12 mouse cellular contexts compared by ENCODE assay signal in genomic region chr12:118296236-118296635, GRCm38 (mm10). TPM values are rescaled to one million over a fixed set of nuclear protein-coding genes. Genes with fewer than 3 reads are reported as not detected.
DNase-seq lines count a peak whose midpoint lies in the region; ATAC-seq lines count a peak whose summit lies in the region.
"Had no signal": no experiment of that assay in that cellular context is flagged by ENCODE, and none has a peak within 500 bp of the region (broad histone marks: within the 10 kb centered on the region; RNA-seq: fewer than 3 reads in every experiment).

No protein-coding gene starts in this region.

- H3K36me3 ChIP-seq in hindbrain, embryonic 12.5 days: no peaks in the 10 kb centered on the region
- peaks cover 43% of the 10 kb centered on the region for H3K36me3 ChIP-seq in hindbrain, embryonic 10.5 days
- H3K36me3 ChIP-seq in kidney, embryonic 16.5 days (ENCODE audit: insufficient read depth, low read length): no peaks in the 10 kb centered on the region; the same call in 1 of the 2 replicates

- no peak overlapping the region for H3K4me3 ChIP-seq in hindbrain, embryonic 12.5 days
- no peak overlapping the region for H3K4me3 ChIP-seq in hindbrain, embryonic 10.5 days
- H3K4me3 ChIP-seq in kidney, embryonic 16.5 days (ENCODE audit: low read length): no peak overlapping the region

- H3K4me2 ChIP-seq in hindbrain, embryonic 12.5 days (replicated peaks): peak overlapping the region; percentile 8; the same call in 1 of the 2 replicates
- no peak overlapping the region for H3K4me2 ChIP-seq in kidney, embryonic 16.5 days (replicated peaks; ENCODE audit: low read depth, low read length)

- H3K9me3 ChIP-seq in hindbrain, embryonic 12.5 days (replicated peaks): no peaks in the 10 kb centered on the region
- H3K9me3 ChIP-seq in hindbrain, embryonic 10.5 days: no peaks in the 10 kb centered on the region
- H3K9me3 ChIP-seq in kidney, embryonic 16.5 days (ENCODE audit: low read length): no peaks in the 10 kb centered on the region

- 93% methylated on average over 2 of the region's 2 CpGs for WGBS in hindbrain, embryonic 12.5 days
- 94% methylated on average over 2 of the region's 2 CpGs for WGBS in hindbrain, embryonic 10.5 days
- WGBS in kidney, embryonic 16.5 days: 93% methylated on average over 2 of the region's 2 CpGs

- no peak for DNase-seq in hindbrain, embryonic 10.5 days (ENCODE audit: low spot score)
- DNase-seq in A20 (ENCODE audit: low read depth, low spot score): peak; percentile 69
- DNase-seq in Muller cell, postnatal 12 days (ENCODE audit: inconsistent ontology term): no peak
- DNase-seq in left cerebral cortex, postnatal 25 days (ENCODE audit: low spot score in 2 of 2): no peak
- DNase-seq: adrenal gland, adult 2 months; cerebellum, adult 11-12 months; kidney, adult 11 months; retina, postnatal 1 day had no signal

- no peak overlapping the region for H3K9ac ChIP-seq in hindbrain, embryonic 12.5 days
- no peak overlapping the region for H3K9ac ChIP-seq in kidney, embryonic 16.5 days (replicated peaks; ENCODE audit: low read length)

- H3K4me1 ChIP-seq in hindbrain, embryonic 12.5 days: peaks cover 26% of the 10 kb centered on the region
- peaks cover 42% of the 10 kb centered on the region for H3K4me1 ChIP-seq in hindbrain, embryonic 10.5 days (replicated peaks)
- peaks cover 13% of the 10 kb centered on the region for H3K4me1 ChIP-seq in kidney, embryonic 16.5 days (ENCODE audit: insufficient read depth, low read length)

- H3K27me3 ChIP-seq in hindbrain, embryonic 12.5 days: no peaks in the 10 kb centered on the region
- H3K27me3 ChIP-seq in hindbrain, embryonic 10.5 days (ENCODE audit: insufficient read depth, poor library complexity, severe bottlenecking): no peaks in the 10 kb centered on the region
- no peaks in the 10 kb centered on the region for H3K27me3 ChIP-seq in kidney, embryonic 16.5 days (ENCODE audit: insufficient read depth, low read length)

- ATAC-seq in hindbrain, embryonic 12.5 days (ENCODE audit: low FRiP score): no peak
- peak; percentile 23; the same call in 1 of the 2 replicates for ATAC-seq in common myeloid progenitor, adult 5-6 weeks (replicated peaks; ENCODE audit: low read depth, poor library complexity, severe bottlenecking)
- ATAC-seq in megakaryocyte, adult 5-6 weeks (ENCODE audit: poor library complexity, severe bottlenecking): peak; percentile 44
- no peak for ATAC-seq in kidney, embryonic 16.5 days (ENCODE audit: low FRiP score, low TSS enrichment)

- H3K27ac ChIP-seq in hindbrain, embryonic 12.5 days: no peak overlapping the region
- H3K27ac ChIP-seq in hindbrain, embryonic 10.5 days: no peak overlapping the region
- H3K27ac ChIP-seq in kidney, embryonic 16.5 days (ENCODE audit: low read length): no peak overlapping the region

- intact Hi-C loops in left cerebral cortex, postnatal 25 days (cut with DNase I): no loop called here

RNA-seq across cellular contexts. Expression of gene Sp4, which starts 5.0 kb away (rescaled TPM):
- polyA plus RNA-seq in hindbrain, embryonic 12.5 days (2016; fragmentation: Nextera tagmentation; extraction: Ambion mirVana): 20.1 and 22.4 TPM in 2 replicates
- 10.8 TPM in 2 replicates for polyA plus RNA-seq in hindbrain, embryonic 10.5 days (2016; fragmentation: Nextera tagmentation; extraction: Ambion mirVana)
- total RNA-seq in common myeloid progenitor, adult 5-6 weeks (2017): 20.9 and 22.5 TPM in 2 replicates
- total RNA-seq in megakaryocyte, adult 5-6 weeks (2015): 17.3 and 18.9 TPM in 2 replicates
- total RNA-seq in megakaryocyte, adult 5-6 weeks (2017): 13.7 and 16.7 TPM in 2 replicates
- total RNA-seq in left cerebral cortex, postnatal 25 days (2021): 10 to 100 TPM; 29.6 to 31.2 TPM
- polyA plus RNA-seq in kidney, embryonic 16.5 days (2015; fragmentation: Nextera tagmentation; extraction: Ambion mirVana): 7.5 and 9.0 TPM in 2 replicates

Comparison
In these comparisons a context has a peak if more than half of its experiments do, and no peak if none do; other contexts are left out.
1. ATAC-seq: peak in common myeloid progenitor, adult 5-6 weeks (single experiment) and megakaryocyte, adult 5-6 weeks (single experiment); none in hindbrain, embryonic 12.5 days (single experiment) and kidney, embryonic 16.5 days (single experiment).